Mouse (Mus musculus) mesoderm, embryonic 11.5 days (tissue): ENCODE results near the gene D3Ertd254e.
"Not testable (repeated sequence)": the region's sequence is repeated elsewhere in the genome, so short reads cannot be mapped to it uniquely, and the experiment has no call there.

ENCODE experiments used
- DNase-seq: peaks from one replicate; pipeline ENCODE4 v3.0.0-alpha.2; 2012; ENCODE audit warnings: low read depth, low spot score

The D3Ertd254e gene

DNA sequence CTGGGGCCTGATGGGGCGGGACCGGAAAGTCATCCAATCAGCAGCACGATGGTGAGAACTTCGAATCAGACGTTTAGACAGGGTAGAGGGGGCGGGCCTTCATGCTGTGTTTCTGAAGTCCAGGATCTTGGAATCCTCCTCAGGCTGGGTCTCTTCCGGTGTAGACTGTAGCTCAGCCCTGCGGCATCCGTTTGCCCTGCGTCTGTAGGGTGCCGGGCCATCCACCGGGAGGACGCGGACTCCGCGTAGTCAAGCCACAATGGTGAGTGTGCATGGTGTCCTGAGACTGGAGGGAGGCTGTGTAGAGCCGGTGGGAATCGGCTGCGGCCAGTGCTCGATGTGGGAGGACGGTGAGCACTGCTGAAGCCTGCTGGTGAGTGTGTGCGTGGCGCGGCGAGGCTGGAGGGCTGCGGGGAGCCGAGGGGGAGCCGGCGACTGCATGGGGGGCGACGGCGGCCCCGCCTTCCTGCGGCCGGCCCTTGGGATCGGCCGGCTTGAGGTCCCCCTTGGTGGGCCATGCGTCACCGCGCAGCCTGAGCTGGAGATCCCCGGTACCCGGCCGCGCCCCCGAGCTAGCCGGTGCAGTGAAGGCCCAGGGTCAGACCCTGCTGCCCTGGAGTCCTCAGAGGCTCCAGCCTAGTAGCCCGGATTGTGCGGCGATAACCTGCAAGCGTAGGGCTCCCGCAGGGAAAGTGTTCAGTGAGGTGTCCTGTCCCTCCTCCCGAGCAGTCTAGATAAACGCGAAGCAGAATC lies at the start of gene D3Ertd254e:
Gene D3Ertd254e, plus strand, starts transcription at position 84 of the 753 bp plus-strand sequence.
- peak; percentile 94 for DNase-seq

DNA sequence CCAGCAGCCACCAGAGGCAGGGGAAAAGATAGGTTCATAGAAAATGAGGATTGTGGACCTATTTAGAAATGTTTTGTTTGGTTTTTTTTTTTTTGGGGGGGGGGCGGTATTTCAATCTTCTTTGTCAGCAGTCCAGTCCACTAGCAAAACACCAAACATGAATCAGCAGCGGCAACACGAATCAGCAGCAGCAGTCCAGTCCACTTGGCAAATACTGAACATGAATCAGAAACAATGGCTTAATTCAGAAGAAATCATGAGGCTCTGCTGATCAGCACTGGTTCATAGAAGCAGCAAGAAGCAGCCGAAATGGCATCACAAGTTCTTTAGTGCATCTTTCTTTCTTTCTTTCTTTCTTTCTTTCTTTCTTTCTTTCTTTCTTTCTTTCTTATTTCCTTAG lies 34.7 kb upstream of the D3Ertd254e start:
- DNase-seq, result no peak

DNA sequence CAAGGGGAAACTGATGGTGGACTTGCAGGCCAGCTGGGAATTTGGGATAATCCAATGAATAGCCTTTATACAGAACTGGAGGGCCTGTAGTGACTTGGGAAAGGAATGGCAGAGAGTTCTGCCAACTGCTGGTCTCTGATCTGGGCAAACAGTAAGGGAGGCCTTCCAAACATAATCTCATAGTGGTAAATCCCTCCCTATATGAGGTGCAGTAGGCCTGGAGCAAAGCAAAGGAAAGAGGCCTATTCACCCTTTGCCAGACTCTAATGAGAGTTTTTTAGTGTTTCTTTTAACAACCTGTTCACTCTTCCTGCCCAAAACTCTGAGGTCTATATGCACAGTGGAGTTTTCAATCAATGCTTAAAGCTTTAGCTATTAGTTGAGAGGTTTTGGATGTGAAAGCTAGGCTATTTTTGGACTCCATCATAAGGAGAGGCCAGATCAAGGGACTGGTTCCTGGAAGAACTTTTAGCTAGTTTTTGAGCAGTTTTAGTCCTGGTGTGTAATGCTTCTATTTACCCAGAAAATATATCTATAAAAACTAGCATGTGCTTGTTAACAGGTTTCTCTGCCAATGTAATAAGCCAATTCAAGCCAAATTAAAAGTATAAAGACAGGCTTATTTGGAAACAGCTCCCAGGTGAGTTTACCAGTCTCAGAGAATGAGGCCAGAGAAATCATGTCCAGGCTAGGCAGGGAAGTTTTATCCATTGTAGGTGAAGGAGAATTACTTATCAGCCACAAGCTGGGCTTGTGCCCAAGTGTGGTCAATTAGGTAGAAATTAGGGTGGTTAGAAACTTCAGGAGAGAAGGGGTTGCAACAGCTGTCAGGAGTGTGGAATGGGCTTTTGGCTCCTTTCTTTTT lies 30.9 kb upstream of the D3Ertd254e start:
- DNase-seq, result no peak

DNA sequence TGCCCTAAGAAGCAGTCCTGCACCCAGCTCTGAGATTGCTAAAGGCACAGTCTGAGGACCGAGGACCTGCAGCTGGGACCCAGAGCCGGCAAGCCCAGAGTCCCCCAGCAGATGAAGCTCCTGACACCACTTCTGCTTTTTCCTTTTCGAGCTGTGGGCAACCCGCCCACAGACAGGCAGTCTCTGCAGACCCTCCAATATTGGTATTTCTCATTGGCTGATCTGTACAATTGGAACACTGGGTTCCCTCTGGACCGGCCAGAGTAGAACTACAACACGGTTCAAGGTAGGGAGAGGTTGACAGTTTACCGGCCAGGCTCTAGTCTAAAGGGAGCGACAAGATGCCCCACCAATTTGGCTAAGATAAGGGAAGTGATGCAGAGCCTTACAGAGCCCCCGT lies 24.6 kb upstream of the D3Ertd254e start:
- not testable (repeated sequence) for DNase-seq

DNA sequence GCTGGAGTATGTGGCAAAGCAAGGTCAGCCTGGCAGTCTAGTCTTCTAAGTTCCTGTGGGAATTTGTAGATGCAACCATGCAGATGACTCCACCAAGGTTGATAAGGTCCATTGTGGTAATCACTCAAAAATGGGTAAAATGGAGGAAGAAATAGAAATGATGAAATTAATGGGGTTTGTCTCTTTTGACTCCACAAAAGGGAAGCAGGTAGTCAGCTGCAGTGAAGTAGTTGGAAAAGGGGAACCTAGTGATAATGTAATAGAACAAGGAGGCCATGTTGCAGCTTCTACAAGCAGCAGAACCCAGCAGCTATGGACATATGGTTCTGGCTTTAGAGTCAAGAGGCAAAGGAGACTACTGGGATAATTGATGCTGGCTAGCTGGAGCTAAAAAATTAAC lies 14.7 kb upstream of the D3Ertd254e start:
- no peak for DNase-seq

DNA sequence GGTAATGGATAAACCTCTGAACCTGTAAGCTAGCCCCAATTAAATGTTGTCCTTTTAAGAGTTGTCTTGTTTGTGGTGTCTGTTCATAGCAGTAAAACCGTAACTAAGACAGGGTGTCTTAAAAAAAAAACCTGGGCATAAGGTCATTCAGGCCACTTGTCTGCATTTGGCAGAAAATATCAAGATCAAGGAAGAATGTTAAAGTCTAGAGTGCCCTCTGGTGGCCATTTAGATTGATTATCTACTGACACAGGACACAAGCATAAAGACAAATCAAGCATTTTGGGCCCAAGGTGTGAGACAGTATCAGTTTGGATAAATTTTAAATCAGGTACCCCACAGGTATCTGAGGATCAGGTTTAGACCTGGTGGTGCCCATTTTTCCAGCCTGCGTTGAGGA lies 13.3 kb upstream of the D3Ertd254e start:
- DNase-seq, result peak; percentile 54

DNA sequence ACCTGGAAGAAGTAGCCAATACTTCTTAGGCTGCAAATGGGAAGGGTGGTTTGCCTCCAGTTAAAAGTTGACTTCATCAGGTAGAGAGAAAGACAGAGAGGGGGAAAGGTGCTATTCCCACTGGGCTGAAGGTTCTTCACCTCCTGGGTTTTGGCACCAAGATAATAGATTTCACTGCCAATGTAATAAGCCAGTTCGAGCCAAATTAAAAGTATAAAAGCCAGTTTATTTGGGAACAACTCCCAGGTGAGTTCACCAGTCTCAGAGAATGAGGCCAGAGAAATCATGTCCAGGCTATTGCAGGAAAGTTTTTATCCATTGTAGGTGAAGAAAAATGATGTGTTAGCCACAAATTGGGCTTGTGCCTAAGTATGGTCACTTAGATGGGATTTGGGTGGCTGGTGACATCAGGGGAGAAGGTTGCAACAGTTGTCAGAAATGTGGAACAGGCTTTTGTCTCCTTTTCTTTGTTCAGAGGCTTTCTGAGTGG lies 12.6 kb upstream of the D3Ertd254e start:
- no peak for DNase-seq

DNA sequence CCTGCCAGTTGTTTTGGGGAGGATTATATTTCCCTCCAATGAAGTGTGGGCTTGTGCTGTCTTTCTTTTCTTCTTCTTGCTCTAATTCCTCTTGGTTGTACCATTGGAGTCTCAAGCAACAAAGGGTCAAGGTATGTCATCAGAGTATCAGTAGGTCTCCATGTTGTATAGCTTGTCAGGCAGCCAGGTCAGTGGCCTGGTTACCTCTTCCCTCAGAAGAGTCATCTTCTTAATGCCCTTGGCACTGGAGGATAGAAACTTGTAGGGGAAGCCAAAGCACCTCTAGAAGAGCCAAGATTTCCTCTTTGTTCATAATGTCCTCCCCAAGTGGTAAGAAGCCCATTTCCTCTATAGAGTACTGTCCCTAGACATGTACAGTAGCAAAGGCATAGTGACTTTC lies 11.8 kb upstream of the D3Ertd254e start:
- DNase-seq, result no peak

DNA sequence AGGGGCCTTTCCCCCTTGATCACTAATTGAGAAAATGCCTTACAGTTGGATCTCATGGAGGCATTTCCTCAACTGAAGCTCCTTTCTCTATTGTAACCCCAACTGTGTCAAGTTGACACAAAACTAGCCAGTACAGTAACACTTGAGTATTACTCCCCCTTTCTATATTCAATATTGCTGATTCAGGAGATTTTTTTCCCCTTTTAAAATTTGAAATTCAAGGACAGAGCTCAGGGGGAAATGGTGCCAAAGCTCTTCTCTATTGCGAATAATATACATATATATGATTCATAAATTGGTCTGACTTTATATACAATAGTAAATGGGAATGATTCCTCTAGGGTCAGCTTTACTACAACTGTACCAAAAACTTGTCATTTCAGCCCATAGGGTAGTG lies 282 bp upstream of the D3Ertd254e start:
- no peak for DNase-seq

DNA sequence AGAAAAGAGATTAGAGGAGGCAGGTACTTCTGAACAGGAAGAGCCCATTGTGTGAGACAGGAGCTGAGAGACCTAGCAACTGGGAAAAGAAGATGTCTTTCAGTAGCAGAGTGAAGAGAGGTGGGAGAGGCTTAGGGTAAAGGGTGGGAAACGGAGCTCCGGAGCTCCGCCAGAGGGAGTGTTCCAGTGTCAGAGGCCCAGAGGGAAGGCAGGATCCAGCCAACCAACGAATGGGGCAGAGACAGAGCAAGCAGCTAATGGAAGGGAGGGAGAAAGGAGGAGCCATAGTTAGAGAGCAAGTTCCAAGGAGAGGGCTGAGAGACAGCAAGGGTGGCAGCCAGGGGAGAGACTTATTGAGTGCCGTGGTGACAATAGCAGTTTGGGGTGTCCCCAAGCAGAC lies 4.5 kb downstream of the D3Ertd254e start:
- no peak for DNase-seq

DNA sequence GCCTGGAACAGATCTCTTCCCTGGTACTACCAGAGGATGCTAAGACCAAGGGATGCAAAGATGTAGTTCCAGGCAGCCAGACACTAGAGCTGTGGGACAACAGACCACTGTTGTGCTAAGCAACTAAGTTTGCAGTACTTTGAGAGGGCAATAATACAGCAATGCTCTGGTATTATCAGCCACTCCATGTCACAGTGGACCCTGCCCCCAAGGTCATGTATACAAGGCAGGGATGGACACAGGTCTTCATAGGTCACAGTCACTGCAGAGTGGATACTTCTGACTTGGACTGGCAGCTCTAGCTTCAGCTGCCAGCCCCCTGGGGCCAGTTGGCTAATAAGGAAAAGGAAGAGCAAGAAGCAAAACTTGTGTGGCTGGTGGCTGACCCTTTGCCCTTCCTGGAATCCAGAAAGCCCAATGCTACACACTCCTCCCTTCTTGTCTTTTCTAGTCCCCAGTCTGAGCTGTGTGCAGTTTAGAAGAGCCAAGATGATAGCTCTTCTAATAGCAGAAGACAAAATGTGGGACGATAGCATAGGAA lies 19.9 kb downstream of the D3Ertd254e start:
- DNase-seq, result no peak

DNA sequence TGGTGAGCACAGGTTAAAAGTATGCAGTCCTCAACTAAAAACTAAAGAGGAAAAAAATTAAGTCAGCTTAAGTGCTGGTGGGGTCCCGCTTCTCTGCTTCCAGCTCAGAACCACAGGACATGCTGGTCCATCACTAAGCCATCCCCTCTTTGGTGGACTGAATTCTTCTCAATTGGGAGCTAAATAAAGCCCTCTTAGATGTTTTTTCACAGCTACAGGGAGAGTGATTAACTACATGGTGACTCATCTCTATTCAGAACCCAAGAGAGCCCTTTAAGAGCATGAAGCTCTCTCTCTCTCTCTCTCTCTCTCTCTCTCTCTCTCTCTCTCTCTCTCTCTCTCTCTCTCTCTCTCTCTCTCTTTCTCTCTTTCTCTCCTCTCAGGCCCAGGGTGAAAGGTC lies 20.5 kb downstream of the D3Ertd254e start:
- DNase-seq, result no peak

DNA sequence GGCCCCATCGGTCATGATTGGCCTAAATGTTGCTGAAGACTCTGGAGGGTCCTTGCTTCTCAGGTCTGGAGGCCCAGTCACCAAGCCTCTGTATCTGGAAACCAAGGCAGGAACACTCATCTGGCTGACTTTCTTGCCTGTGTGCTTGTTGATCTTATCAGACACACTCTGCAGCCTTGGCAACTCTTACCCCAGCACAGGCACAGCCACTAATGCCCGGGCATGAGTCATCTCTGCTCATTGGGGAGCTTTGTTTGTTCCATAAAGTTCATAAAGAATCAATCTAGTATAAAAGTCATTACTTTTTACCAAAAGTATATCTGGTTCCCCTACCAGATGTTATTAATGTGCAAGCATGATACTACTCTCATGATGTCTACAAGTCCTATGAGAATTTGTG lies 22.9 kb downstream of the D3Ertd254e start:
- DNase-seq, result no peak

DNA sequence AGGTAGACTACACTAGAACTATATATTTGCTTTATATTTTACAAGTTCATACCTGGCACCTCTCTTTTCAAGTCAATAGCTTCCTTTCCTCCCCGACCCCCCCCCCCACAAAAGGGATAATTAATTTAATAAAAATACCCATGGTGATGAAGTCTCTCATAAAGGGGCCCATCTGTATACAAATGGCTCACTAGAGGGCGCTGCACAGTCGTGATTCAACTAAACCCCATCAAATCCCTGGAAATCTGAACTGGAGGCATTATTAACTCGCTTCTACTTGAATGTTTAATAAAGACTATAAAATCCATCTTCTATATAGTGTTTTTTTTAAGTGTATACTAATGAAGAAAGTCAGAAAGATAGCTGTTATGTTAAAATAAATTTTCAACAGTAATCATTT lies 30.7 kb downstream of the D3Ertd254e start:
- peak; percentile 69 for DNase-seq

DNA sequence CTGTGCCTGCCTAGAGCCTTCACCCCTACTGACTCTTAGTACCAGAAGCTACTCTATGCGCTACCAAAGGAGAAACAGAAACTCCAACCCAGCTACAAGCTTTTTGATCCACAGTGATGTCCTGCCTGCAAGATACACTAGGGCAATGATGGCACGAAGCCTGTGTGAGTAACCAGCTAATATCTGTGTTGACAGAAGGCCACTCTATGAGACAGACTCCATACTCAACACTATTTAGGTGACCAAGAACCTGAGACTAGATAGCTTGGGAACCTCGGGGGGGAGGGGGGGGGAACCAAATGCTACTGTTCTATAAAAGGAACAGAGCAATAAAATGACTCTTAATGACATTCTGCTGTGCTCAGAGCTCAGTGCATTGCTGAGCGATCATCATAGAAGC lies 35.7 kb downstream of the D3Ertd254e start:
- no peak for DNase-seq

DNA sequence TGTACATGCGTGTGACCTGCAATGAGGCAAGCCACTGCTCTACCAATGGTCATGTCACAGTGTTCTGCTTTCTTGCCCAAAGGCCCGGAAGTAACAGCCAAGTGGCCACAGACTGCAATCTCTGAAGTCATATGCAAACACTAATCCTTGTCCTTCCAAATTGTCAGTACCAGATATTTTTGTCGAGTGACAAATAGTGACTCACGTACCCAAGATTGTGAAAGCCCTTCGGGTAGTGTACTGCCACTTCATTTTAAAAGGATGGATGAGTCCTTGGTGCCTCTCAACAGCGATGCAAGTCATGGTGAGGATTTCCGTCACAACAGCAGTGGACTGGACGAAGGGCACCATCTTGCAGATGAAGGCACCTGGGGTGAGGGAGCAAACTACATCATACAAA lies 38.4 kb downstream of the D3Ertd254e start:
- DNase-seq, result no peak

DNA sequence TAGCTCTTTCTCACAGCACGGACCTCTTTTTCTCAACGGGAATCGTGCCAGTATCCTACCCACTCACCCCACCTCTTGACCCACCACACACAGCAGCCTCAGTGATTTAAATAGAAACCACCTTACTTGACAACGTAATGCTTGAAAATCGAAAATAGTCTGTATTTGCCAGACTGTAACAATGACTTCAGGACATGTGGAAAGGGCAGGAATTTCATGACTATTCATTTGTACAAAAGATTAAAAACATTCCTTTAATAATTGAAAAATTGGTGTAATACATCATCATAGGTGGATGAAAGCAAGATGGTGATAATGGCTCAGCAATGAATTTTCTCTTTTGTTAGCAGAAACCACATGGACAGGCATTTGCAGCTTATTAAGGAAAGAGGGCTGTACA lies 50.3 kb downstream of the D3Ertd254e start:
- DNase-seq, result no peak

DNA sequence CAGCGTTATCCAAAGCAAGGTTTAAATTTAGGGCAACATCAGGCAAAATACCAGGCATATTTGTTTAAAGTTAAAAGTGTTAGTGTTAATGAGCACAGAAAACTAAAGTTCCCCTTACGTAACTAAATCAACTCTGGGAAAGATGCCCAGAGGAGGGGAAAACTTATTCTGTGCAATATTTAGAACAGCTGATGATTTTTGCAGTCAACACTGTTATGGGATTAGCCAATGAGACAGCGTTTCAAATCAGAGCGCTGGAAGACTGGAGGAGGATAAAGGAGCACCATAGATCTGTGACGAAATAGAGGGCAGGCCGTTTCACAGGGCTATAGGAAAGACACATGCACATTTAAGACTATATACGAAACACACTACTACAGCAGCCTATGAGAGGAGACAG lies 52.1 kb downstream of the D3Ertd254e start:
- DNase-seq, result no peak

DNA sequence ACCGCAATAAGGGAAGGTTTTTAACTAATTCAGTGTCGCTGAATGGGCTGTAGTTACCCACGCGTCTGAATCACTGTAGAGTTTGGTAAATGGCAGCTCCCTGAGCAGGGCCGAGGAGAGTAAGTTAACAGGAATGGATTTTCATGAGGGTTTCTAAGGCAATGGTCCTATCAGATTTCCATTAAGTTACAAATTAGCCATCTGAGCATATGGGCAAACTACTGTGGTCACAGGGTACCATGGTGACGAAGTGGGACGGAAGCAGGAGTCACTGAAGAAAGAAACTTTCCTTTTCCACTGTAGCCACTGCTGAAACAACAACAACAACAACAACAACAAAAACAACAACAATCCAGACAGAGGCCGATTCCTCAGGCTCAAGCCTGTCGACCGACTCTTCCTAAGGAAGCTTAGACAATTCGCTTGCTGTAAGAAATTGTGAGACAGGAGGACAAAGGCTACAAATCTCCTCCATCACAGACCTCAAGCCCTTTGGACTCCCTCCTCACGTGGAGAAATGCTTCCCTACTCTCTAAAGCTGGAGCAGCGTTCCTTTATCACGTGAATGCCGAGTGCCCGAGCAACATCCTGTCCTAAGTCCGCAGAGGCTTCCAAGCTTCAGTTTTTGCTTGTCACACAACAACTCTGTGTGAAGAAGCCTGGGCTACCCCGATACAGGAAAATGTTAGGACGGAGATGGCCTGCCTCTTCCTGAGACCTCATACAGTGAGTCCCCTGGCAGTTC lies 56.9 kb downstream of the D3Ertd254e start:
- no peak for DNase-seq

DNA sequence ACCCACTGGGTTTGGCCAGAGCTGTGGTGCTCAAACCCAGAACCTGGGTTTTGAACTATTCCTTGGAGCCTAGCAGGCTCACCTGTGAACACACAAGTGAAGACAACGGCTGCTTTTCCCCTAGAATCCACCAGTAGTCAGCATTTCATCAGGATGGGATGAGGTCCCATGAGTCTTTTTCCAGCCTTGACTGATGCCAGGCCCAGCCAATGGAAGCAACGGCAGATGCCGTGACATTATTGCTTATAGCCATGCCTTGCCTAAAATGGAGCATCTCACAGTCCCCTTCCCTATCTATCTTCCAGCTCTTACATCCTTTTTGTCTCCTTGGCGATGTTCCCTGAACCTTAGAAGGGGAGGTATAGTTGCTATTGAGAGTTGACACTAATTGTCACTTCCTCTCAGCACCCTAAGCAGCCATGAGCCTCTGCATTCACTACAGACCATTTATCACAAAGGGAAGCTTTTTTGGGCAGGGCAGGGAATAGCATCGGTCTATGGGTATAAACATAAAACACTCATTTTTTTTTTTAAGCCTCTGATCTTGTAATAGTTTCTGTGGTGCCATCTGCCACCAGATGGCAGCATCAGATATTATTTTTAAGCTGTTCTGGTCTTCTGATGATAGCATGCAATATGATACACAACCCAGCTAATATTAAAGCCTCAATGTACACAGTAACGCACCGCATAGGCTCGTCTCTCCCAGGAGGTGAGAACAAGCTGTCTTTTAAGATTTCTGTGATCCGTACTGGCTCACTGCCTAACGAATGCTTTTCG lies 59.1 kb downstream of the D3Ertd254e start:
- DNase-seq, result peak; percentile 62

DNA sequence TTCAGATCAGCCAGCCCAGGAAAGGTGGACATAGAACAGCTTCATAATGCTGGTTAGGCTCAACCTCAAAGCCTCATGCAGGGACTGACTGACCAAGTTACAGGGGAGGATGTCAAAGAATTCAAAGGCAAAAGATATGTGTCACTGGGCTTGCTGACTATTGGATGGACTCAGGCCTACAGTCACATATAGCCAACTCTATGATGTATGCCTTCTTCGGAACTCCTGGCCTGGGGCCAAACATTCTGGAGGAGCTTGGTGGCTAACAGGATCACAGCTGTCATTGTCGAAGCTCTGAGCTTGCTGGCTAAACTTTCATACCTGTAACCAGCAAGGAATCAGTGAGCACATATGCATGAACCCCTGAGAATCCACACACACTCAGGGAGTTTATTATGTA lies 60.1 kb downstream of the D3Ertd254e start:
- DNase-seq, result no peak
